Mouse (Mus musculus) spleen, adult 2 months (tissue): ENCODE data around the gene Uqcrh.

Experiments used
- CTCF ChIP-seq: fragments of 200-500 bp; IDR thresholded peaks from 2 replicates; pipeline ENCODE4 v1.5.1; 2011; ENCODE audit warnings: mild to moderate bottlenecking, inconsistent platforms; ENCODE audit not compliant: insufficient read depth, insufficient read length, insufficient replicate concordance; ENCODE audit errors: extremely low read depth
- POLR2A ChIP-seq: fragments of 200-500 bp; IDR thresholded peaks from 2 replicates; pipeline ENCODE4 v1.6.1; 2011; ENCODE audit warnings: low read depth, low read length, inconsistent platforms

- no peak for TF ChIP-seq CTCF
- no peak for TF ChIP-seq POLR2A
Measured at GRCm38 (mm10) chr4:116111486-116111885, 36.6 kb upstream of the Uqcrh start.
